Mouse (Mus musculus) embryonic fibroblast, embryonic 13.5 days (primary cell): ENCODE results near the gene Taf1b.

ENCODE experiments used
- CTCF ChIP-seq: IDR thresholded peaks from 2 replicates; pipeline ENCODE4 v1.5.1; 2011; ENCODE audit warnings: mild to moderate bottlenecking, control low read depth, low read length, moderate library complexity, borderline replicate concordance; ENCODE audit not compliant: insufficient read depth
- POLR2A ChIP-seq: IDR thresholded peaks from 2 replicates; pipeline ENCODE4 v1.6.1; 2011; ENCODE audit warnings: low read depth, mild to moderate bottlenecking, control low read depth, low read length, moderate library complexity

- TF ChIP-seq POLR2A (no peak), CTCF (no peak)
These were observed 99.2 kb downstream of the Taf1b start for GRCm38 (mm10) chr12:24597376-24597775.
